Mouse (Mus musculus) ovary, postnatal 14 days (tissue): ENCODE measurements at regions not wholly inside any gene's neighbourhood (a gene's known extent, or its start where the extent isn't known, plus 50 kb on each side); places are given as distances from the start of the nearest gene placed in this dataset.
"Not testable (repeated sequence)": the region's sequence is repeated elsewhere in the genome, so short reads cannot be mapped to it uniquely, and the experiment has no call there.

Experiments
- DNase-seq: peaks from one replicate; pipeline ENCODE4 v3.0.0; 2022; ENCODE audit warnings: low spot score

DNA sequence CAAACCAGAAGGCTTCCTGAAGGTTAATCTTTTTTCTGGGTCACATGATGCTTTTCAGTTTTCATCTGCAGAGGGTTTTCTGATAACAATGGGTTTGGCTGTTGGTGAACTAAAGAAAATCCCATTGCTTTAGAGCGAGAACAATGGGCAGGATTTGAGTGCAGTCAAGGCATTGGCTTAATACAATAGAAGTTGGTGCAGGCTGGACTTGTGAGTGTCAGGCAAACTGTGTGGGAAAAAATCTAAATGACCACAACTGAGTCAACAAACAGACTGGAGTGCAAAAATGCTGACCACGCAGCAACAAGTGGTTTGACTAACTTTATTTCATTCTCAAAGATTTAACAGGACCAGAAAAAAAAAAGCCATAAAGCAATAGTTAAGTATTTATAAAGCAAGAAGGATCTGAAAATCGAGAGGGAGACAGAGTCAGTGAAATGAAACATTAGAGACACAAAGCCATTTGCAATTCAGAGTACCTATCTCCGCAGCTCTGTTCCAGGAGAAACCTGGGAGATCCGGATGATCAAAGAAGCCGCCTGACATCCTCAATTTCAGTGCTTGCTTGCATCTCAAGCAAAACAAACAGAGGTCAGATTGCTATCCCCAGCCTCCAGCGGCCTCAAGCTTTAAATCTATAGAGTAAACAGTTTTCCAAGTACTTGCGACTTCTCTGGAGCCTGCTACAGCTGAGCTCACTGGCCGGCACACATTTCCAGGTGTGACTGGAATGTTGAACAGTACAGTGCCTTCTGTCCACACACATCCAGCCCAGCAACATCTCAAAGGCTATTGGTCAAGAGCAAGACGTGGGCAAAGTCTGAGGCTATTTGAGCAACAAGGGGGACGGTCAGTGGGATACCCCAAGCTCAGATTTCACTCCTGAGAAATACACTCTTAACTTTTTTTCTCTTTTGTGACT is 229.5 kb upstream of the Arglu1 start:
- no peak for DNase-seq

DNA sequence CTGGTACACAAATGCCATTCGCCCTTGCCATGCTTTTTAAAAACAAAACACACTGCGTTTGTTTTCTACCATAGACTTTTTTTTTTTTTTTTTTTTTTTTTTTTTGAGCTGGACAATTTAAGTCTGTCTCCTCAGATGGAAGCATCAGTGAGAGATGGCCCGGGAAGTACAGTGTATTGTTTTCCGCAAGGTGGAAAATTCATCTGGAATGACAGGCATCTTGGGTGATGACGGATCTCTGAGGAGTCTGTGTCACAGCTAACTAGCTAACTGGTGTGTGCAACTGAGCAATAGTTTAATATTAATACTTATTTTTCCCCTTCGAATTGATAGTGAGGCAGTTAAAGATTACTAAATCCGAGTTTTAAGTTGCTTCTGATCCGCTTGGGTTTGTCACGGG is 228.7 kb upstream of the Arglu1 start:
- no peak for DNase-seq

DNA sequence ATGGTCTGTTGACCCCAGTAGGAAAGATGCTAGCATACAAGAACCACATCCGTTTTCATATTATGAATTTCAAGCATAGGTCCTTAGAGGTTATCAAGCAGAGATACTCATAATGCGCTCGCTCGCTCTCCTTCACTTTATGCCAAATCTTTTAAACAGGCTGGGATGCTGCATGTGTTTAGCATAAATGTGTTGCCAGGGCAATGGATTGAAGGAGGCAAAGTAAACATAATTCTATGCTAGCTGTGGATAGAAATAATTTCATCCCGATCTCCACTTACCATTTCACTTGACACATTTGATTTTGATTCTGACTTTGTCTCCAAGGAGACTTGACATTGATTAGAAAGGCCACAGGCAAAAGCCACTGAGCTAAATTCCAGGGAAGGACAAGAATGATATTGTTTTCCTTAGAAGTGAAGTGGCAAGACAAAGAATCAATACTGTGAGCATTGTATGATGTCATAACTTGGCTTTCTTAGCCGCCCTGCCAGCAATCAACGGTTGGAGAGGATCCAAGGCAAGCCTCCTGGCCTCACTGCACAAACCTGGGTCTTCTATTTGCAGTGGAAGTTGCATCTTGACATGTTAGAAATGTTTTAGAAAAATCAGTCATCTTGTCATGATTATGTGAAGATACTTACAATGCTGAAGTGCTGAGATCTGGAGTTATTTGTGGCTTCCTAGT is 217.3 kb upstream of the Arglu1 start:
- no peak for DNase-seq

- no peak for DNase-seq
Measured at GRCm38 (mm10) chr8:8892996-8893395, 202.7 kb upstream of the Arglu1 start.

DNA sequence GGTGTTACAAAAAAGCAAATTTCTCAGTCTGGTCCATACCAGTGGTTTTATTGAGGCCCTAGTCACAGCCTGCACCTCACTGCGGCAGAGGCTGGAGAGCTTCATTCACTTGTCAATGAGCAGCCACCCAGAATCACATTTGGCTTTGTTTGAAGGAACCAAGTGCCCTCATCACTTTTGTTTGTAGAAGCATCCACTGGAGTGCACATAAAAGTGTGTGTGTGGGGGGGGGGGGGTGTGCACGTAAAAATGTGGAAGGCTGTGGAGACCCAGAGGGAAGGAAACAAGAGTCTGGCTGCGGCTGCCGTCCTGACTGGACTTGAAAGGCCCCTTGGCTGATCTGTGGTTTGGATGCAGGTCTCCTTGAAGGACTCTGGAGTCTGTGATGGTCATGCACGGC is 187.0 kb upstream of the Arglu1 start:
- no peak for DNase-seq

GRCm38 (mm10) chr8:8876879-8877278 is 186.6 kb upstream of the Arglu1 start:
- DNase-seq = no peak

DNA sequence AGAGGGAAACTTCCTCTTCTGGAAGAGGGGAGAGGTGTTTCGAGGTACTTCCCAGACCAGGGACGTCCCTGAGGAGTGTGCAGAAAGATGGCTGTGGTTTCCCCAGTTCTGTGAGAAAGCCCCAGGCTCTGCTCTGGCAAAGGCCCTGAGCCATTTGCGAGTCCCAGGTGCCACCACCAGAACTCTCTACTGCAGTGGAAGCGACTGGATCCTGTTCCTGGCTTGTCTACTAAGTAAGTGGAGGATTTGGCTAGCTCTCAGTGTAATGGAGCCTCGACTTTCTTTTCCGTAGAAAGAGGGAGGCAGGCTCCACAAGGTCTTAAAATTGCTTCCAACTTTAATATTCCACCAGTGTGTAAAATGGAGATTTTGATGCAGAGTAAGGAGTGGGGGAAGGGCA is 186.1 kb upstream of the Arglu1 start:
- DNase-seq = no peak

DNA sequence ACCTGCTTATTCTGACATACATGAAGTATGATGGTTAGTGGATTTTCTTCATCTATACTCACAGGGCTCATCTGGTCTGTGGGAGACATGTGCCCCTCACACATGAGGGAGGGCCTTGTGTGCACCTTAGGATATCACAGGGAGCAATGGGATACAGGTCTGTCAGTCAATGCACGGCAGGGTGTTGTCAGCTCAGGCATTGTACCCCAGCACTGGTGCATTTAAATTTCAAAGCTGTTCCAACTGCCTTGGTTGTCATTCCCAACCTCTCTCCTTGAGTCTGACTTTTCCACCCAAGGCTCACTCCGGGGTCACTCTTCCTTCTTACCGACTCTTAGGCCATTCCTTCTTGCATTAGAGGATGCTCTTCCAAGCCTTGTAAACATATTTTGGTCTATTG is 181.6 kb upstream of the Arglu1 start:
- DNase-seq = no peak

- no peak for DNase-seq
Measured at GRCm38 (mm10) chr8:8871039-8871438, 180.7 kb upstream of the Arglu1 start.

GRCm38 (mm10) chr8:8870487-8870886 is 180.2 kb upstream of the Arglu1 start:
- no peak for DNase-seq

GRCm38 (mm10) chr8:8869338-8869737 is 179.0 kb upstream of the Arglu1 start:
- no peak for DNase-seq

DNA sequence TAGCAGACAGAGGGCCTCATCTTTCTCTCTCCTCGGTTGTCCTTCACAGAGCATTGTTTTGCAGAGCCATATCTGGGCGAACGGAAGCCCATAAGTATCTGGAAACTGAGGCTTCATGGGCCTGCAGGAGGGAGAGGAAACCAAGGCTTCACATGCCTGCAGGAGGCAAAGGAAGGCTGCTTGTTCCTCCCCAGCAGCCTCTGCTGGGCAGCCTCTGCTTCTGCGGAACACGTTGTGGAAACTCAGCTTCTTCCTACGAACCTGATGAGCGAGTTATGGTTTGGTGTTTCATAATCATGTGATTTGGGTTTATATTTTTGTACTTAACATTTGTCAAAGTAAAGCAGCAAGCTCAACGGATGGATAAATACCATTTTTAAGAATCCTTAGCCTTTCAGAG is 177.6 kb upstream of the Arglu1 start:
- no peak for DNase-seq

- no peak for DNase-seq
Measured at GRCm38 (mm10) chr8:8867126-8867777, 176.9 kb upstream of the Arglu1 start.

DNA sequence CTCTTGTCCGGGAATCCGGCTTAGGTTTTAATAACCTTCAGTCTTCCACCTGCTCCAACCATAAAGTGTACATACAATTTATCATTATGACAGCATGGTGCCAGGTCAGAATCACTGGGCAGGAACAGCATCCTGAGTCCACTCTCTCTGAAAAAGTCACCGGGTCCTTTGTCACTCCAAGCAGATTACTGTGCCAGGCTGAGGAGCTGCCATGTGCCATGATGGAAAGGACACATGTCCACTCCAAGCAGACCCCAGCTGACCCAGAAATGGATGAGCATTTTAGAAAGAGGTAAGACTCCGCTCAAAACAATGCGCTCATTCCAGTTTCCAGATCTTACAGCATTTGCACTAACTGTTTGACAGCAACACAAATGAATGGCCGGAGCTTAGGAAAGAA is 172.4 kb upstream of the Arglu1 start:
- DNase-seq = no peak

DNA sequence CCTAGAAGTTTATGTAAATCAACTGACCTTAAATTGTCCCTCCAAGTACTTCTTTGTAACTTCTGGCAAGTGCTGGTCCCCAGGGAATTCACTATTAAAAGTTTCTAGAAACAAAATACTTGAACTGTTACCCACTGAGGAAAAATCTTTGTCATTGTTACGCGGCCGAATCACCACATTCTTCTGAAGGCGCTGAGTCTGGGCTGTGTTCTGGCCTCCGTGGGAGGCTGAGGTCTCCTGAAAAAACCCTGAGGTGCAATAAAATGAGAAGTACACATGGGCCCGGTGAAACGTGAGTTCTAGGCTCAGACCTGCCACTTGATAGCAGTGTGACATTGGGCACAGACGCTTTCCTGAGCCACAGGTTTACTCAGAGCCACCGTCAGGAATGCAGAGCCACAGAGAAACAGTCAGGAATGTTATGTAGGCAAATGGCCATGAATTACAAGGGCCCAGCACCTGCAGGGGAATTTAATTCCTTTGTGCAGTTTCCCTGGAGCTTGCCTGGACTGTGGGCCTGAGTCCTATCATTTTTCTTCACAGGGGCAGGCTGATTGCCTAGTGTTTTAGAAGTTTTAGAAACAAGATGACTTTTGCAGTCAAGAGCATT is 171.1 kb upstream of the Arglu1 start:
- no peak for DNase-seq

- no peak for DNase-seq
Measured at GRCm38 (mm10) chr8:8858636-8859035, 168.3 kb upstream of the Arglu1 start.

DNA sequence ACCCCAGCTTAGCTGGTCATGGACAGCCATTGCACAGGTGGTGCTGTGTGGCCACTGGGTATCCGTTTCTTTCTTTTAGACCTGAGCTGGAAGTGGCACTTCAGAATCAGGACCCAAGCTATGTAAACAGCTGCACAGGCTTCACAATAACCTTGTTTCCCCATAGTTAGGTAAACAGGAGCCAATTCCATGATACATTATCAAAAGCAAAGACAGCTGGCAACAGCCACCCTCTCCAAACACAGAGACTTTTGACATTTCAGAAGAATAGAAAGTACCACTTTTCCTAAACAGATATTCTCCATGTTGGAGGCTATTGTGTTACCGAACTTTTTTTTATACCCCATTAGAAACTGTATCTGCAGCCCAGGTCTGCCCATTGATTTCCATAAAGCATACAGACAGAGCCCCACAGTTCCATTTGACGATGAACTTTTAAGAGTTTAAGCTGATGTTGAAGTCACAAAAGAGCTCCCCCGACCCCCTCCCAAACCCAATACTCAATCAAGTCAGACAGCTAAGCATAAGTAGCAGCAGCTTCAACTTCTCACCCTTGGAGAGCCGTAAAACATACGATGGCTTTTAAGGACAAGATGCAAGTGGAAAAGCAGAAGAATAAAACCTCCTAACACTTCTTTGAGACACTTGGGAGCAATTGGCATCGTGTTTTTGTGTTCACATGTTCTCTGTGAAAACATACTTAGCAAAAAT is 162.5 kb upstream of the Arglu1 start:
- no peak for DNase-seq

- no peak for DNase-seq
Measured at GRCm38 (mm10) chr8:8851271-8851670, 160.9 kb upstream of the Arglu1 start.

DNA sequence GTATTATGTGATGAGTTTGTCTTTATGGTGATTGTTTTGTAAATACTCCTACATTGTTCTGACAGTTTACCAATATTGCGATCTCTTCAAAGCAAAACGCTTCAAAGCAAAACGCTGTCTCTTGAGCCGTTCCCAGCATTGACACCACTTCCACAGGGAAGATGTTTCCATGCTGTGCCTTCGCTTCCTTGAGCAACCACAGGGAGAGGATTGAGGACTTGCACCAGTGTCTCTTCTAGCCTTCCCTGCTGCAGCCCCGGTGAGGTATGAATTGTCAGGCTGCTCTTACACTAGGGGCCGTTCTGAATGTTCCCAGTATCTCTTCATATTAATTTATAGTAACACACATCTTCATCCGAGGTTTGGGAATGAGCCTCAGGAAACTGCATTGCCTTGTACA is 160.4 kb upstream of the Arglu1 start:
- DNase-seq = no peak

DNA sequence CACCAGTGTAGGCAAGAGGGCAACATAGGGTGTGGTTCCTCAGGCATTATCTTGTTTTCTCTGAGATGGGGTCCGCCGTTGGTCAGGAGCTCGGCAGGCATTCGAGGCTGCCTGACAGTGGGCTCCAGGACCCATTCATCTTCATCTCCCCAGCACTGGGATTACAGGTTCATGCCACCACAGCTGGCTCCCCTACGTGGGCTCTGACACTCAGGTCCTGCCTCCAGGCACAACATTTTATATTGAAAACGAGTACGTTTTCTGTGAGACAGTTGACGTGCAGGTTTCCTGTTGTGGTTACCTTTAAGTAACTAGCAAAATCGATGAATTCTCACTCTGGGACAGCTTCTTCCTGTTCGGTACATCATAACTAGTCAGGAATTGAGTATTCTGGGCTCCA is 157.3 kb upstream of the Arglu1 start:
- DNase-seq = no peak

GRCm38 (mm10) chr8:8842326-8842725 is 152.0 kb upstream of the Arglu1 start:
- no peak for DNase-seq

- DNase-seq = not testable (repeated sequence)
Measured at GRCm38 (mm10) chr8:8836166-8836565, 145.8 kb upstream of the Arglu1 start.
